Mouse (Mus musculus): ENCODE measurements around the gene Sf1. TPM values are rescaled to one million over a fixed set of nuclear protein-coding genes. Genes with fewer than 3 reads are reported as not detected.

The Sf1 gene
- polyA plus RNA-seq, 1 experiment, result 136 TPM

DNA sequence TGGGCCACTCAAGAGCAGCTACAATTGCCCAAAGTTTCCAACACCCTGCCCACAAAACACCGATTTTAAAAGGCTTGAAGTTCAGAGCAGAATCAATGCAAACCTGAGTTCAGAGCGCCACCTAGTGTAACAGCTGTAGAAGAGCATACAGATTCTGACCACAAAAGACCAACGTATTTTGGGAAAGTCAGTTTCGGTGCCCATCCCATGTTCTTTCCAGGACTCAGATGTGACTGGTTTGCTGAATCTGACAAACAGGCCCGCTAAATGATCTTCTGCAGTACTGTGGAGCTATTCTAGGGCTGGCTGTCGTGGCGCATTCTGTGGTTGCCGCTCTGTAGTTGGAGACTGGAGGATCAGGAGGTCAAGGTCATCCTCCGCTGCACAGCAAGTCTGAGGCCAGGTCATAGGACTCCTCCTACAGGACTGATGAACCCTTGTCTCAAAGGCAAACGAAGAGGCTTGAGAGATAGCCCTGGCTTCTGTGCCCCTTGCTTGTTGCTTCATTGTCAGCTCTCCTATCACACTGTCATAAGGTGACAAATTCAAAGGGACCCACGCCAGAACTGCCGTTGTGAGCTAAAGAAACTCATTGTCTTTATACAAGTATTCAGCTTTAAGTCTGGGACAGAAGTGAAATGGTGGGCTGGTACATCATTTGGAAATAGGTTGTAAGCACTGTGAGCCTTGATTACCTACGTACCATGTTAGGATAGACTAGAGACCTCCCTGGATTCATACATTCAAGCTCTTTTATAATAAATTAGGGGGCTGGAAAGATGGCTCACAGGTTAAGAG is 31.6 kb upstream of the Sf1 start:
- peak; percentile 57 for DNase-seq
- H3K4me3 ChIP-seq (replicated peaks; ENCODE audit: extremely low read depth, low read depth, low read length), result no peak overlapping the region
- H3K4me1 ChIP-seq (ENCODE audit: control insufficient read depth, insufficient read depth, low read length), result peaks cover 17% of the 10 kb centered on the region; the same call in 1 of the 2 replicates
- TF ChIP-seq CTCF (IDR thresholded peaks at IDR 0.05; ENCODE audit: insufficient read depth, low read length), result peak; percentile 34; the same call in 1 of the 2 replicates
- no peak for TF ChIP-seq POLR2A (IDR thresholded peaks at IDR 0.05; ENCODE audit: borderline replicate concordance, extremely low read depth, low read depth, low read length)
- WGBS, result 20% methylated on average over 13 of the region's 13 CpGs

DNA sequence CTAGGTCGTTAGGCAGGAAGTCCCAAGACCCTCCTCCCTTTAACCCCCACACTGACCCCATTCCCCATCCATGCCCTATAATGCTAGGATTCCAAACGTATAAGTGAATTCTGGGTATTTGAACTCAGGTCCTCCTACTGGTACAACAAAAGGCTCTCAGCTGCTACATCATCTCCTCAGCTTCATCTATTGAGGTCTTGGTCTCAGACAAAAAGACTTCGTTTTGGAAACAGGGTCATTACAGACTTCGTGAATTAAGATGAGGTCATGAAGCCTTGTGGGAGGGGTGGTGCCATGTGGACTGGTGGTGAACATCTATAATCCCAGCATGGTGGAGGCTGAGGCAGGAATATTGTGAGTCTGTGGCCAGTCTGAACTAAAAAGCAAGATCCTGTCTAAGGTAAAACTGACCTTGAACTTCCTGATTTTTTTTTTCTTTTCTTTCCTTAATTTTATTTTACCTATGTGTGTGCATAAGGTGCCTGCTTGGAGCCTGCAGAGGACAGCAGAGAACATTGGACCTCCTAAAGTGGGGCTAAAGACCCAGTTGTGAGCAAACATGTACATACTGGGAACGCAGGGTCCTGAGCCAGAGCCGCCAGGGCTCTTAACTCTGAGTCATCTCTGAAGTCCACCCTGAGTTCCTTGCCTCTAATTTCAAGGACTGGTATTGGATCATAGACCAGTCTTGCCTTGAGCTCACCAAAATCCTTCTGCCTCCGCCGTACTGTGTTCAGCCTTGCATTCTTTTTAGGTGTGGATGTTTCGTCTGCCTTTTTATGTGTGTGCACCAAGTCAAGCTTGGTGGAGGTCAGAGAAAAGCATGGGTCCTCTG is 29.5 kb upstream of the Sf1 start:
- 49% methylated on average over 9 of the region's 9 CpGs for WGBS
- Histone ChIP-seq H3K4me3 (replicated peaks; ENCODE audit: extremely low read depth, low read depth, low read length) (no peak overlapping the region), H3K4me1 (ENCODE audit: control insufficient read depth, insufficient read depth, low read length) (peaks cover 17% of the 10 kb centered on the region; the same call in 1 of the 2 replicates)
- DNase-seq, result no peak
- TF ChIP-seq POLR2A (IDR thresholded peaks at IDR 0.05; ENCODE audit: borderline replicate concordance, extremely low read depth, low read depth, low read length), result no peak
- TF ChIP-seq CTCF (IDR thresholded peaks at IDR 0.05; ENCODE audit: insufficient read depth, low read length), result no peak

DNA sequence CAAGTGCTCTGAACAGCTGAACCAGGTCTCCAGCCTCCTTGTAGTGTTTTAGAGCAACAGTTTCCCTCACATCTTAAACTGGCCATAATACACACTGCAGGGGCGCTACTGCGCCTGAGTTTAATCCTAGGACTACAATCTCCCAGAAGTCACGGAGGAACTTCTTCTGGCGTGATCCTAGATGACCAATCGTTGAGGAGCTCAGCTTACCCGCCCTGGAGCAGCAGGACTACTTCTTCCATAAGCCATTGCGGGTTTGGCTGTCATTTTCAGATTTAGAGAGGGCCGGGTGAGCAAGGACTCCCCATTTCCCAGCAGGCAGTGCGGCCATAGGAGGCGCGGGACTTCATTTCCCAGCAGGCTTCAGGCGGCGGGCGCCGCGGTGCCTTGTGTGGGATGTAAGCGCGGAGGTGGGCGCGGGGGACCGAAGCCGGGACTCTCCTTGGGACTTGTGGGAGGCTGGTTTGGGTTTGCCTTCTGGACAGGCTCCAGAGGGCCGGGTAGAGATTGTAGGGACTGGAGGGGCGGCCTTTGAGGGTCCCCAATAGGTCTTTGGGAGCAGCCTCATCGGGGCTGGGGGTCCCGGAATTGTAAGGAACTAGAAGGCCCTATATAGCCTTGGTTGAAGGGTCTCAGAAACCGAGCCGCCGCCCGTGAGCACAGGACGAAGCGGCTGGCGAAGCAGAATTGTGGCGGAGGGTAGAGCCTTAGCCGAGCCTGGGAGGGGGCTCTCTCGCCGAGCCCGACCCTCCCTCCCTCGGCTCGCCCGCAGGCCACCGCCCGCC is 28.6 kb upstream of the Sf1 start, which contains the start of gene Men1:
Men1 (plus strand) TSS at position 307 of the 785 bp plus-strand sequence.
- under 1% methylated on average over 43 of the region's 43 CpGs for WGBS
- Histone ChIP-seq H3K4me1 (ENCODE audit: control insufficient read depth, insufficient read depth, low read length) (peaks cover 21% of the 10 kb centered on the region; the same call in 1 of the 2 replicates), H3K4me3 (replicated peaks; ENCODE audit: extremely low read depth, low read depth, low read length) (peak within 1 kb of the TSS; percentile 78)
- TF ChIP-seq POLR2A (IDR thresholded peaks at IDR 0.05; ENCODE audit: borderline replicate concordance, extremely low read depth, low read depth, low read length), result peak; percentile 37; the same call in 1 of the 2 replicates
- no peak for TF ChIP-seq CTCF (IDR thresholded peaks at IDR 0.05; ENCODE audit: insufficient read depth, low read length)
- peak; percentile 89 for DNase-seq

DNA sequence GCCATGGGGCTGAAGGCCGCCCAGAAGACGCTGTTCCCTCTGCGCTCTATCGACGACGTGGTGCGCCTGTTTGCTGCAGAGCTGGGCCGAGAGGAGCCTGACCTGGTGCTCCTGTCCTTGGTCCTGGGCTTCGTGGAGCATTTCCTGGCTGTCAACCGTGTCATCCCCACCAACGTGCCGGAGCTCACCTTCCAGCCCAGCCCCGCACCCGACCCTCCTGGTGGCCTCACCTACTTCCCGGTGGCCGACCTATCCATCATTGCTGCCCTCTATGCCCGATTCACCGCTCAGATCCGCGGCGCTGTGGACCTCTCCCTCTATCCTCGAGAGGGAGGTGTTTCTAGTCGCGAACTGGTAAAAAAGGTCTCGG is 28.0 kb upstream of the Sf1 start:
- no peak for TF ChIP-seq POLR2A (IDR thresholded peaks at IDR 0.05; ENCODE audit: borderline replicate concordance, extremely low read depth, low read depth, low read length)
- TF ChIP-seq CTCF (IDR thresholded peaks at IDR 0.05; ENCODE audit: insufficient read depth, low read length), result no peak
- peak; percentile 27 for DNase-seq
- Histone ChIP-seq H3K4me3 (replicated peaks; ENCODE audit: extremely low read depth, low read depth, low read length) (peak overlapping the region; percentile 78), H3K4me1 (ENCODE audit: control insufficient read depth, insufficient read depth, low read length) (peaks cover 21% of the 10 kb centered on the region; the same call in 1 of the 2 replicates)
- WGBS, result under 1% methylated on average over 25 of the region's 25 CpGs

DNA sequence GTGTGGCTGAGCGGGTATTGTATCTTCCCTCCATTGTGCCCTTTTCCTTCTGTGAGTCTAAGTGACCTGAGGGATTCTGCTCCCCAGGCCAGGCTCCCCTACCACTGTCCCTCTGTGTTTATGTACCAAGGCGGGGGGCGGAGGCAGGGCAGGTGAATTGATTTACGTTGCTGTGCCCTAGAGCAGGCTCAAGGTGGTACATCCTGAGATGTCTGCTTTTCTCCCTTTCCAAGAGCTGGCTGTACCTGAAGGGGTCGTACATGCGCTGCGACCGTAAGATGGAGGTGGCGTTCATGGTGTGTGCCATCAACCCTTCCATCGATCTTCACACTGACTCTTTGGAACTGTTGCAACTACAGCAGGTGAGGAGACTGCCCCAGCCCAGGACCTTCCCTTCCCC is 26.6 kb upstream of the Sf1 start:
- TF ChIP-seq POLR2A (IDR thresholded peaks at IDR 0.05; ENCODE audit: borderline replicate concordance, extremely low read depth, low read depth, low read length) (no peak), CTCF (IDR thresholded peaks at IDR 0.05; ENCODE audit: insufficient read depth, low read length) (no peak)
- Histone ChIP-seq H3K4me3 (replicated peaks; ENCODE audit: extremely low read depth, low read depth, low read length) (no peak overlapping the region), H3K4me1 (ENCODE audit: control insufficient read depth, insufficient read depth, low read length) (peaks cover 22% of the 10 kb centered on the region; the same call in 1 of the 2 replicates)
- no peak for DNase-seq
- 92% methylated on average over 10 of the region's 10 CpGs for WGBS

DNA sequence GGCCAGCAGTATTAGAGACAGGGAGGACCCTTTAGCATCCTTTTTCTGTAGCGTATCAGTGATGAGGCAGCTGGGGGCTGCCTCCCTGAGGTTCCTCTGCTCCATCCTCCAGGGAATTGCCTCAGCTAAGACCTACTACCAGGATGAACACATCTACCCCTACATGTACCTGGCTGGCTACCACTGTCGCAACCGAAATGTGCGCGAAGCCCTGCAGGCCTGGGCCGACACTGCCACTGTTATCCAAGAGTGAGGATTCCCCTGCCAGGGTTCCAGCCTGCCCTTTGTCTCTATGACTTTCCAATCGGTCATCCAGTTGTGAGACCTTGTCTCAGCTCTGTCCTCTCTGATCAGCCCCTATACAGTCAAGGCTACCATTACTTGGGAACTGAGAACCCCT is 25.3 kb upstream of the Sf1 start:
- Histone ChIP-seq H3K4me3 (replicated peaks; ENCODE audit: extremely low read depth, low read depth, low read length) (no peak overlapping the region), H3K4me1 (ENCODE audit: control insufficient read depth, insufficient read depth, low read length) (peaks cover 24% of the 10 kb centered on the region)
- TF ChIP-seq CTCF (IDR thresholded peaks at IDR 0.05; ENCODE audit: insufficient read depth, low read length) (no peak), POLR2A (IDR thresholded peaks at IDR 0.05; ENCODE audit: borderline replicate concordance, extremely low read depth, low read depth, low read length) (no peak)
- no peak for DNase-seq
- WGBS, result 94% methylated on average over 7 of the region's 7 CpGs

DNA sequence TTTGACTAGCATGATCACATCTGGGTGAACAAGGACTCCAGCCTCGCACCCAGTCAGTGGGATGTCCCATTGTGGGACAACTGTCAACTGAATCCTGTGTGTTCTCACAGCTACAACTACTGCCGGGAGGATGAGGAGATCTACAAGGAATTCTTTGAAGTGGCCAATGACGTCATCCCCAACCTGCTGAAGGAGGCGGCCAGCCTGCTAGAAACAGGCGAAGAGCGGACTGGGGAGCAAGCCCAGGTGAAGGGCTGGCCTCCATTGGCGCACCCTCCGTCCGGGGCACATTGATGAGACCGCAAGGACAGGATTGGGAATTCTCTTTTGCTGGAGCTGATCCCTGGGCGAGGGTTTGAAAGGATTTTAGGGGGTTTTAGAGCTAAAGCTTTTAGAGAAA is 24.8 kb upstream of the Sf1 start:
- peaks cover 27% of the 10 kb centered on the region for H3K4me1 ChIP-seq (ENCODE audit: control insufficient read depth, insufficient read depth, low read length)
- 85% methylated on average over 11 of the region's 11 CpGs for WGBS

DNA sequence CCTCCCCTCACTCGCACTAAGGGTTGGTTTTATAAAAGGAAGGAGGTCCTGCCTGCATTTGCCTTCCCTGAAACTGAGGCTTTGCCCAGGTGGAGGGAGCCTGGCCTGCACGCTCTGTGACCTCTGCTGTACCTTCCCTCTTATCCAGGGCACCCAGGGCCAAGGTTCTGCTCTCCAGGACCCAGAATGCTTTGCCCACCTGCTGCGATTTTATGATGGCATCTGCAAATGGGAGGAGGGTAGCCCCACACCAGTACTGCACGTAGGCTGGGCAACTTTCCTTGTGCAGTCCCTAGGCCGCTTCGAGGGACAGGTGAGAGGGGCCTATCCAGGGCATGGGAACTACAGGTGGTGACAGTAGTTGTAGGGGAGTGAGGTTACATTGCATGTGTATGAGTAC is 24.3 kb upstream of the Sf1 start:
- H3K4me3 ChIP-seq (replicated peaks; ENCODE audit: extremely low read depth, low read depth, low read length), result no peak overlapping the region
- TF ChIP-seq POLR2A (IDR thresholded peaks at IDR 0.05; ENCODE audit: borderline replicate concordance, extremely low read depth, low read depth, low read length) (no peak), CTCF (IDR thresholded peaks at IDR 0.05; ENCODE audit: insufficient read depth, low read length) (no peak)
- no peak for DNase-seq
- H3K4me1 ChIP-seq (ENCODE audit: control insufficient read depth, insufficient read depth, low read length), result peaks cover 30% of the 10 kb centered on the region
- 93% methylated on average over 6 of the region's 6 CpGs for WGBS

More for the DNA sequence above, 24.8 kb upstream of the Sf1 start:
- TF ChIP-seq POLR2A (IDR thresholded peaks at IDR 0.05; ENCODE audit: borderline replicate concordance, extremely low read depth, low read depth, low read length), result no peak
- TF ChIP-seq CTCF (IDR thresholded peaks at IDR 0.05; ENCODE audit: insufficient read depth, low read length), result no peak
- no peak for DNase-seq
- no peak overlapping the region for H3K4me3 ChIP-seq (replicated peaks; ENCODE audit: extremely low read depth, low read depth, low read length)

Data from lung, adult 2 months (tissue).